25 mouse cellular contexts compared by ENCODE assay signal in genomic region chr8:115494353-115494752, GRCm38 (mm10).
DNase-seq lines count a peak whose midpoint lies in the region; ATAC-seq lines count a peak whose summit lies in the region.
"Had no signal": no experiment of that assay in that cellular context is flagged by ENCODE, and none has a peak within 500 bp of the region (broad histone marks: within the 10 kb centered on the region; RNA-seq: fewer than 3 reads in every experiment).

No protein-coding gene starts in this region.

- no peak overlapping the region for H3K27ac ChIP-seq in heart, embryonic 10.5 days
- H3K27ac ChIP-seq in hindbrain, embryonic 16.5 days (ENCODE audit: low read depth, low read length), result no peak overlapping the region
- H3K27ac ChIP-seq in hindbrain, embryonic 11.5 days (ENCODE audit: low read depth, low read length), result no peak overlapping the region
- H3K27ac ChIP-seq: forebrain, embryonic 10.5 days; forebrain, embryonic 13.5 days; hindbrain, embryonic 10.5 days; hindbrain, embryonic 14.5 days had no signal

- no peaks in the 10 kb centered on the region for H3K9me3 ChIP-seq in heart, embryonic 10.5 days
- no peaks in the 10 kb centered on the region for H3K9me3 ChIP-seq in hindbrain, embryonic 16.5 days (ENCODE audit: control insufficient read depth, low read length)
- H3K9me3 ChIP-seq in hindbrain, embryonic 11.5 days (ENCODE audit: control insufficient read depth, low read length), result no peaks in the 10 kb centered on the region
- H3K9me3 ChIP-seq: forebrain, embryonic 10.5 days; forebrain, embryonic 13.5 days; hindbrain, embryonic 10.5 days had no signal

- 0 out of 2 replicates have a peak, but pooled peaks cover 4% of the 10 kb centered on the region for H3K27me3 ChIP-seq in heart, embryonic 10.5 days (ENCODE audit: insufficient read depth, poor library complexity, severe bottlenecking)
- H3K27me3 ChIP-seq in hindbrain, embryonic 16.5 days (replicated peaks; ENCODE audit: control insufficient read depth, insufficient read depth, low read length), result no peaks in the 10 kb centered on the region
- no peaks in the 10 kb centered on the region; the same call in 1 of the 2 replicates for H3K27me3 ChIP-seq in hindbrain, embryonic 11.5 days (ENCODE audit: control insufficient read depth, insufficient read depth, low read length)
- H3K27me3 ChIP-seq: forebrain, embryonic 13.5 days had no signal

- WGBS in heart, embryonic 10.5 days, result 86% methylated on average over 8 of the region's 8 CpGs
- 95% methylated on average over 8 of the region's 8 CpGs for WGBS in hindbrain, embryonic 16.5 days
- 89% methylated on average over 8 of the region's 8 CpGs for WGBS in hindbrain, embryonic 11.5 days

- ATAC-seq in common myeloid progenitor, adult 5-6 weeks (replicated peaks; ENCODE audit: low read depth, poor library complexity, severe bottlenecking), result peak; percentile 67
- ATAC-seq in megakaryocyte, adult 5-6 weeks (ENCODE audit: poor library complexity, severe bottlenecking), result peak; percentile 73
- peak; percentile 79 for ATAC-seq in monocyte, adult 5-6 weeks (replicated peaks; ENCODE audit: insufficient number of reproducible peaks, low FRiP score, low TSS enrichment, poor library complexity, severe bottlenecking)
- no peak for ATAC-seq in hindbrain, embryonic 16.5 days
- no peak for ATAC-seq in hindbrain, embryonic 11.5 days (ENCODE audit: low FRiP score)
- ATAC-seq: forebrain, embryonic 13.5 days; forebrain, embryonic 16.5 days; Patski had no signal

- no peak overlapping the region for H3K4me3 ChIP-seq in heart, embryonic 10.5 days
- no peak overlapping the region for H3K4me3 ChIP-seq in hindbrain, embryonic 16.5 days (ENCODE audit: low read length)
- no peak overlapping the region for H3K4me3 ChIP-seq in hindbrain, embryonic 11.5 days (ENCODE audit: low read depth, low read length)
- H3K4me3 ChIP-seq: forebrain, embryonic 10.5 days; forebrain, embryonic 13.5 days; hindbrain, embryonic 10.5 days had no signal

- H3K36me3 ChIP-seq in heart, embryonic 10.5 days, result no peaks in the 10 kb centered on the region
- no peaks in the 10 kb centered on the region for H3K36me3 ChIP-seq in hindbrain, embryonic 16.5 days (ENCODE audit: control insufficient read depth, insufficient read depth, low read length)
- H3K36me3 ChIP-seq in hindbrain, embryonic 11.5 days (ENCODE audit: control insufficient read depth, insufficient read depth, low read length), result no peaks in the 10 kb centered on the region
- H3K36me3 ChIP-seq: forebrain, embryonic 10.5 days; G1E; hindbrain, embryonic 10.5 days had no signal

- peak; percentile 10 to 24 for DNase-seq in heart, adult 9 months (ENCODE audit: low spot score in 2 of 2)
- DNase-seq in heart, embryonic 10.5 days (ENCODE audit: low spot score), result no peak
- DNase-seq in hindbrain, embryonic 11.5 days (ENCODE audit: low spot score), result no peak
- DNase-seq: adrenal gland, adult 2 months; adrenal gland, postnatal 14 days; B cell, adult 2 months; cerebellum, adult 11-12 months; cerebellum, adult 8-10 months; cerebellum, postnatal 10 days; cerebellum, postnatal 36 days; gastrocnemius, postnatal 10 days; gastrocnemius, postnatal 36 days; heart, postnatal 36 days had no signal

- no peak overlapping the region for H3K4me2 ChIP-seq in hindbrain, embryonic 16.5 days (ENCODE audit: low read length)
- H3K4me2 ChIP-seq in hindbrain, embryonic 11.5 days (replicated peaks; ENCODE audit: low read depth, low read length), result no peak overlapping the region
- H3K4me2 ChIP-seq: forebrain, embryonic 13.5 days; heart, embryonic 11.5 days; hindbrain, embryonic 14.5 days had no signal

- H3K9ac ChIP-seq in hindbrain, embryonic 16.5 days (ENCODE audit: low read depth, low read length), result no peak overlapping the region
- H3K9ac ChIP-seq in hindbrain, embryonic 11.5 days (ENCODE audit: low read depth, low read length), result no peak overlapping the region
- H3K9ac ChIP-seq: forebrain, embryonic 13.5 days; hindbrain, embryonic 14.5 days had no signal

- no peaks in the 10 kb centered on the region for H3K4me1 ChIP-seq in heart, embryonic 10.5 days
- H3K4me1 ChIP-seq in hindbrain, embryonic 16.5 days (ENCODE audit: control insufficient read depth, insufficient read depth, low read depth, low read length), result no peaks in the 10 kb centered on the region
- H3K4me1 ChIP-seq in hindbrain, embryonic 11.5 days (replicated peaks; ENCODE audit: control insufficient read depth, insufficient read depth, low read length), result no peaks in the 10 kb centered on the region
- H3K4me1 ChIP-seq: forebrain, embryonic 10.5 days; forebrain, embryonic 13.5 days; hindbrain, embryonic 10.5 days had no signal

Comparison
In these comparisons a context has a peak if more than half of its experiments do, and no peak if none do; other contexts are left out.
1. DNase-seq: peak in heart, adult 9 months (2 of 2); none in heart, embryonic 10.5 days (single experiment) and hindbrain, embryonic 11.5 days (single experiment).
2. ATAC-seq: peak in common myeloid progenitor, adult 5-6 weeks (single experiment), megakaryocyte, adult 5-6 weeks (single experiment) and monocyte, adult 5-6 weeks (single experiment); none in hindbrain, embryonic 16.5 days (single experiment) and hindbrain, embryonic 11.5 days (single experiment).